Mouse (Mus musculus): ENCODE data around the gene Gucd1.
A peak's percentile ranks its signal among the peaks of the same experiment; 100 is the strongest.
"Not testable (repeated sequence)": the region's sequence is repeated elsewhere in the genome, so short reads cannot be mapped to it uniquely, and the experiment has no call there.

Gene Gucd1

DNA sequence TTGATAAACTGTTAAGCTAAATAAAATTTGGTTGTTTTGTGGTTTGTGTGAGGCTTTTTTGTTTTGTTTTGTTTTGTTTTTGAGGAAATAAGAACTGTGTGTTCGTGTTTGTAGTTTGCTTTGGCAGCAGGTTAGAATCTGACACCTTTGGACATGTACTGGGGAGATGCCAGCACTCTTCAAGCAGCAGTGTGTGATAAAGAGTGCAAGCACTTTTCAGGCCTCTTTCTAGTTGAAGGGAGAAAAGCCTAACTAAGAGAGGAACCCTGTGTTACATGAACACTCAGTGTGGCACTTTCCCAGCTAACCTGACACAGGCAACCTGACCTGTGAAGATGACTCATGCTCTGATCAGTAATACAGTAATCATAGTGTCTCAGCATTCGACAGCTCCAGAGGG, 17.7 kb upstream of the Gucd1 start:
- no peak for DNase-seq (ENCODE audit: low spot score)

DNA sequence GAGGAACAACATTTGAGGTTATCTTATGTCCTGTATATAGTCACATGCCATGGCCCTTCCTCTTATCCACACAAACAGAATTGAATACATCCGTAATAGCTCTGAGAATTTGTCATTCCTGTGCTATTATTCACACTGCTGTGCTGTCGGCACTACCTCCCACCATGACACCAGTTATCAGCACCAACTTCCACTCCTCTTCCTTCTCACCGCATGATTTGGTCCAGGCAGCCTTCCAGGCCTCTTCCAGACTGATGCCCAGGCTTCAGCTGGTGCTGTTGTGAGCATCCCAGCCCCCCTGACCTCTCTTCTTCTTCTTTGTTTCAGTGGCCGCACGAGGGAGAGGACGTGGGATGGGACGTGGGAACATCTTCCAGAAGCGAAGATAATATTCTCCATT, 17.2 kb upstream of the Gucd1 start:
- DNase-seq (ENCODE audit: low spot score): no peak

- DNase-seq (ENCODE audit: low spot score): no peak
Observed at GRCm38 (mm10) chr10:75534216-75534615, 16.4 kb upstream of the Gucd1 start.

DNA sequence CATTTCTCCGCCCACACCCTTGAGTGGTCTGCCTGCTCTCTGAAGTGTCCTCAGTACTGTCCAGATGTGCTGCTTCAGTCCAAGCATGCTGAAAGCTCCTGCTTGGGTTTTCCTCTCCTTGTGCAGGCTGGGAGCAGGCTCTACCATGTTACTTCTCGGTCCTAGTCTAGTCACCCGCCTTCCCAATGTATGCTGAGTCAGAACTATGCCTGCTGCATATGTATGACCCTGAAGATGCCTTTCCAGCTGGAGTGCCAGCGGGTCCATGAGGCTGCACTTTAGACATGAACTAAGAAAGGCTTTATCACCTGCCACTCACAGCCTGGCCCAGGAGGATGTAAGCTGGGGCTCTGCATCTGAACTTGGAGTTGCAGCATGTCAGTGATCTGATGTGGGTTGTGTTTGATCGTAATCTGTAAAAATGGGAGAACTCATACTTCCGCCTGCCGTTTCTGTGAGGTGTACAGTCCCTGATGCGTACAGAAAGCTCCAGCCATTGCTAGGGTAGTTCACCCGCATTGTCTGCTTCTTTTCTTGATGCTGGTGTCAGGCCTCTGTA, 13.8 kb upstream of the Gucd1 start:
- peak; percentile 49 for DNase-seq (ENCODE audit: low spot score)

DNA sequence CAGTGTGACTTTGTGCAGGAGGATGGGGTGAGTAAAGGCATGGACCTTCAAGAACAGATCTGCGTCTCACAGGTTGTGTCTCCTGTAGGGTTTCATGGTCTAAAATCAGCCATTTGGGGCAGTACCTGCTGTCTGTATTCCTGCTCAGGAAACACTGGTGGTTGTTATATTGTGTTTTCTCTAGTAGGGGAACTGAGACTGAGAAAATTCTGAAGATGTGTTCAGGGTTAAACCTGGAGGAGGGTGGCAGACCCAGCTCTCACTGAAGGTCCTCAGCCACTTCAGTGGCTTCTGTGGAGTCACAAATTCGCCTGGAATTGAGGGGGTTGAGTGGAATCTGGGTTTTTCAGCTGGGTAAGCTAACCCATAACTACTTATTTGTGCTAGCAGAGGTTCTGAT, 12.6 kb upstream of the Gucd1 start:
- DNase-seq (ENCODE audit: low spot score): no peak

DNA sequence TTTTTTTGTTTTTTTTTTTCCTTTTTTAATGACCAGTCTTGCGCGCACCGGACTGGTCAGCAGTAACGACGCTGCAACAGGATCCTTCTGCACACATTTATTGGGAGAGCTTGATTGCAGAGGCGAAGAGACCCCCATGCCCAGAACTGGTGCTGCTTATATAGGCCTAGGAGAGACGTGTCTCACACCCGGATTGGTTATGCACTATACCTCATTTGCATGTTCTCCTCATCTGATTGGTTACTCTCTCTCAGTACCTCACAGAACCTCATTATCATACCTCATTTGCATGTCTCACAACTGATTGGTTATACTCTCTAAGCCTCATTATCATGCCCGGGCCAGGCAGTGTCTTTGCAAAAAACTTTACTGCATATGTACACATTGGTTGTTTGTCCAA, 7.7 kb upstream of the Gucd1 start:
- not testable (repeated sequence) for DNase-seq (ENCODE audit: low spot score)

- DNase-seq (ENCODE audit: low spot score): no peak
Observed at GRCm38 (mm10) chr10:75521643-75522042, 3.9 kb upstream of the Gucd1 start.

GRCm38 (mm10) chr10:75520581-75520980, 2.8 kb upstream of the Gucd1 start:
- DNase-seq (ENCODE audit: low spot score): no peak

DNA sequence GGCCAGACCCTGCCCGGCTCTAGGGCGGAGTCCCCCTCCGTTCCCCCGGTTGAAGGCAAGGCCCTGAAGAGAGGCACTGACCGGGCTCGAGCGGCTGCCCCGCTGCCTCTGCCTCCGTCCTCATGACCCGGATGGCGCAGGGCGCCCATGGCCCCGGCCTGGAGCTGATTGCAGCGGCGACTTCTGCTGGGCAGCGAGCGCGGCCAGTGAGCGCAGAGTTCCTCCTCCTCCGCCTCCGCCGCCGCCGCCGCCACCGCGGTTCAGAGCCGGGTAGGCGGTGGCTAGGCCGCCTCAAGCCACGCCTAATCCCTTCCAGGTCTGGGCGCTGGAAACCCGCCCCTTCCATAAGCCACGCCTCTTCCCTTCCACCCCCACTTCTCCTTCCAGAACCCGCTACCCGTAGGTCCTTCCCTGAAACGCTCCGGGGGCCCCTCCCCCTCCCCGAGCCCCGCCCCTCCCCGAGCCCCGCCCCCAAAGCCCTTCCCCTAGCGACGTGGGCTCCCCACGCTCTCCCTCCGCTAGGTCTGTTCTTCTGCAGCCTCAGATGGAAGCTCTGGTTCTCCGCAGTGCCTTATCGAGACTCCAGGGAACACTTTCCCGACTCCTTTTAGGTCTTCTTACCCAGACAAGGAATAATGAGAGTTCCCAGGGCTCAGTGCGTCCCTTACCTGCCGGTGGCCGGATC, 557 bp downstream of the Gucd1 start, which contains the start of gene Snrpd3:
Snrpd3 (plus strand) TSS at position 479 of the 685 bp plus-strand sequence.
- DNase-seq (ENCODE audit: low spot score): peak; percentile 95

GRCm38 (mm10) chr10:75516724-75517072, 1.1 kb downstream of the Gucd1 start:
- DNase-seq (ENCODE audit: low spot score): peak; percentile 61

GRCm38 (mm10) chr10:75516038-75516723, 1.6 kb downstream of the Gucd1 start:
- DNase-seq (ENCODE audit: low spot score): no peak

DNA sequence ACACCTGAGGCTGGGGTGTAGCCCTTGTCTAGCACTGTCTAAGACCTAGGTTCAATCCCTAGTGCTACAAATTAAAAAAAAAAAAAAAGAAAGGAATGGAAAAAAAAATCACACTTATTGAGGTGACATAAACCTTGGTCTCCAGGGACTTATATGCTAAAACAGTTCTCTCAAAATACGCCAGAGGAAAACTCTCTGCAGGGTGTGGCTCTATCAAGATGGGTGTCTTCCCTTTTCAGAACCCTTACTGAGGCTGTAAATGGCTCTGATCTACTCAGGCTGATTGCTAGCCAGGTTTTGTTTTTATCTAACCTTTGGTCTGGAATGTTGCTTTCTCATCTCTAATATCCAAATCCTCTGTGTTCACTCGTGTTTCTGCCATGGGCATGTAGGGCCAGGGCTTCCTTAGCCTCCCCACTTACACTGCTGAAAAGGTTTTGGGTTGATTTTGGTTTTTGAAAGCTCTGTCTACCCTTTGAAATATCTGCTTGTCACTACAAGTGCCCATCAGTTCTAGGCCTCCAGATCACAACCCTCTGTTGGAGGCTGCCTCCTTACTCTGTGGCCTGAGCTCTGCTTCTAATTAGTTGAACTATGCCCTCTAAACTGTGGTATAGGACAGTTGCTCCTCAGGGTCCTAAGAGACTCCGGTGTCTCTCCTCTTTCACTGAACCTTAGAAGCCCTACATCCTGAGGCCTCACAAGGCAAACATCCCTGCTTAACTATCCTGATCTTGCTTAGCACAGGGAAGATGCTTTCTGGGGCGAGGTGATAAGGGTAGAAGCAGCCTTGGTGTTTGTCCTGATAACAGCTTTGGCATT, 2.3 kb downstream of the Gucd1 start:
- DNase-seq (ENCODE audit: low spot score): no peak

- no peak for DNase-seq (ENCODE audit: low spot score)
Observed at GRCm38 (mm10) chr10:75514361-75514760, 3.4 kb downstream of the Gucd1 start.

GRCm38 (mm10) chr10:75513306-75514067, 4.3 kb downstream of the Gucd1 start:
- DNase-seq (ENCODE audit: low spot score): no peak

DNA sequence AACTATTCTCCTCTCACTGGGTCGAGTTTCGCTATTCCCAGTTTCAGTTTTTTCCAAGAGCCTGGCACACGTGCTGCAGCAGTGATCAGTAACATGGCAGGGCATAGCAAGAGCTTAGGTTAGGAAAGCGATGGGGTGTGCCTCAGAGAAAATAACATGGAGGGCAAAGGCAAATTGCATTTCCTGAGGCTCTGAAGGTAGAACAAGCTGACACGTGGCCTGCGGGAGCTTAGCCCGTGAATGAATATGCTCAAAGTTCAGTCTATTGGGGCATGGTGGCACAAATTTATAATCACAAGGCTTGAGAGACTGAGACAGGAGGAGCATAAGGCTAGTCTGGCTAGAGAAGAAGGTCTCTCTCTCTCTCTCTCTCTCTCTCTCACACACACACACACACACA, 5.0 kb downstream of the Gucd1 start:
- DNase-seq (ENCODE audit: low spot score): no peak

- DNase-seq (ENCODE audit: low spot score): no peak
Observed at GRCm38 (mm10) chr10:75511897-75512296, 5.9 kb downstream of the Gucd1 start.

GRCm38 (mm10) chr10:75511060-75511459, 6.7 kb downstream of the Gucd1 start:
- no peak for DNase-seq (ENCODE audit: low spot score)

DNA sequence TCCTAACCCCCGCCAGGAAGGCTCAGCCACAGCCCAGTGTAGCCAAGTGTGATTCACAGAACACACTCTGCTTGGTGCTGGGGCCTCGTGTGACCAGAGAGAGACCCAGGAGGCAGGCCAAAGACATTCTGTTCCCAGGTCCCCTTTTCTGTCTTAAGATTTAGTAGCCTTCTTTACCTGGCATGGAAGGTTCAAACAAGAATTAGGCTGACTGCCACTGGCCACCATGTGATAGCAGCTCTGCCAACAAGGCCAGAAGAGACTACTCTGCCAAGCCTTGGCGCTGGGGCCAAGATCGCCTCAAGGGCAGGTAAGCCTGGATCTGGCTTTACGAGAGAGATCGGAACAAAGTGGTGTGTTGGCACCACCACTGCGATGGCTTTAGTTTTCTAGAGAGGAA, 7.3 kb downstream of the Gucd1 start:
- no peak for DNase-seq (ENCODE audit: low spot score)

DNA sequence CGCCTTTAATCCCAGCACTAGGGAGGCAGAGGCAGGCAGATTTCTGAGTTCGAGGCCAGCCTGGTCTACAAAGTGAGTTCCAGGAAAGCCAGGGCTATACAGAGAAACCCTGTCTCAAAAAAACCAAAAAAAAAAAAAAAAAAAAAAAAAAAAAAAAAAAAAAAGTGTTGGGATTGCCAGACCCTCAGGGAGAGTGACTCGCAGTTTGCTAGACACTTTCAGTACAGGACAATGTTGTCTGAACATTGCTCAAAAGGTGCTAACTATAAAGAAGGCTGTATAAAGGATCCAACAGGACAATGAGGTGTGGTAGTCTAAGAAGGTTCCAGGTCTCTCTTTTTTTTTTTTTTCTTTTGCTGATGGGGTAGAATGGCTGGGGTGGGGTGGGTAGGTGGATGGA, 11.8 kb downstream of the Gucd1 start:
- not testable (repeated sequence) for DNase-seq (ENCODE audit: low spot score)

DNA sequence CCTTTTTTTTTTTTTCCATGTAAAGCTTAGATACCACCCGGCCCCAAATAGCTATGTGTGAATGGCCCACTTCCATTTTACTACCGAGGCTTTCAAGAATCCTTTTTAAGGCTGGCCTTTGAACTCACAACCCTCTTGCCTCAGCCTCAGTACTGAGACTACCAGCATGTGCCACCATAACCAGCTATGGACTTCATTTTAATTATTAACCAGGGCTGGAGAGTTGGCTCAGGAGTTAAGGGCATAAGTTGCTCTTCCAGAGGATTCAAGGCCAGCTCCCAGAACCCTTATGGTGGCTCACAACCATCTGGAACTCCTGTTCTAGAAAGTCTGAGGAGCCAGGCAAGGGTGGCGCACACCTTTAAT, 12.7 kb downstream of the Gucd1 start:
- no peak for DNase-seq (ENCODE audit: low spot score)

- peak; percentile 66 for DNase-seq (ENCODE audit: low spot score)
Observed at GRCm38 (mm10) chr10:75504234-75505129, 13.3 kb downstream of the Gucd1 start.

Data from MN1 (cell line).